In the genomic region with DNA sequence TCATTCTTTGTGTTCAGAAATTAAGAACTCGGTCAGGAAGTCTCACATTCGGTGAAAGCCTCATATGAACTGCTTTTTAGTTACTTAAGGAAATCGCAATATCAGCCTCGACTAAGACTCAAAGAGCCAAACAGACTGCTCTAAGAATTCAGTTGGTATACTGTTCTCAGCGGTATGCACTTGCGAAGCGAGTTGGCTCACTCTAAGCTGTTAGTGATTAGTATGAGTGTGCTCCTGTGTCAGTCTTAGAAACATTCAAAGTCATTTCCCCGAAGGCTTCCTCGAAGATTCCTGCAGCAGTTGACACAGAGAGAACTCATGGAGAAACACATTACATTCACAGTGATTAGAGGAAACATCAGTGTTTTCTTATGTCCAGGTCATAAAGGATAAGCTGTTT, we compare ENCODE assay signal across 22 mouse cellular contexts. TPM values are rescaled to one million over a fixed set of nuclear protein-coding genes. Genes with fewer than 3 reads are reported as not detected.
DNase-seq lines count a peak whose midpoint lies in the region; ATAC-seq and TF ChIP-seq lines count a peak whose summit lies in the region.
"Had no signal": no experiment of that assay in that cellular context is flagged by ENCODE, and none has a peak within 500 bp of the region (broad histone marks: within the 10 kb centered on the region; RNA-seq: fewer than 3 reads in every experiment).

No protein-coding gene starts in this region.

- no peak for DNase-seq in forebrain, embryonic 10.5 days (ENCODE audit: extremely low spot score, low spot score)
- no peak for DNase-seq in forebrain, embryonic 11.5 days (ENCODE audit: low spot score)
- peak; percentile 32 for DNase-seq in lung, embryonic 14.5 days
- DNase-seq in lung, postnatal 10 days: no peak
- peak; percentile 45 for DNase-seq in midbrain, embryonic 14.5 days
- DNase-seq in retina, postnatal 1 day: peak; percentile 22
- no peak for DNase-seq in thymus, postnatal 14 days
- no peak for DNase-seq in right cerebral cortex, adult 18-20 months
- DNase-seq: adrenal gland, postnatal 36 days; cerebellum, adult 2 months; cerebellum, postnatal 36 days; heart, postnatal 14 days; kidney, postnatal 36 days; lung, adult 18-20 months; lung, postnatal 36 days; right cerebral cortex, postnatal 14 days; thymus, adult 18-20 months had no signal

- no peaks in the 10 kb centered on the region for H3K9me3 ChIP-seq in forebrain, embryonic 10.5 days
- no peaks in the 10 kb centered on the region for H3K9me3 ChIP-seq in forebrain, embryonic 11.5 days (ENCODE audit: control insufficient read depth, low read length)
- no peaks in the 10 kb centered on the region for H3K9me3 ChIP-seq in lung, embryonic 14.5 days (ENCODE audit: low read depth, low read length)
- H3K9me3 ChIP-seq in midbrain, embryonic 14.5 days (ENCODE audit: control insufficient read depth, low read length): no peaks in the 10 kb centered on the region
- H3K9me3 ChIP-seq: heart, embryonic 12.5 days had no signal

- H3K9ac ChIP-seq in forebrain, embryonic 11.5 days (ENCODE audit: low read length): no peak overlapping the region
- no peak overlapping the region for H3K9ac ChIP-seq in lung, embryonic 14.5 days
- no peak overlapping the region for H3K9ac ChIP-seq in midbrain, embryonic 14.5 days (replicated peaks; ENCODE audit: low read length)
- H3K9ac ChIP-seq: heart, embryonic 12.5 days; hindbrain, embryonic 14.5 days had no signal

- H3K4me3 ChIP-seq in forebrain, embryonic 10.5 days: no peak overlapping the region
- no peak overlapping the region for H3K4me3 ChIP-seq in forebrain, embryonic 11.5 days (ENCODE audit: low read depth, low read length)
- H3K4me3 ChIP-seq in lung, embryonic 14.5 days (ENCODE audit: low read depth, low read length): no peak overlapping the region
- H3K4me3 ChIP-seq in midbrain, embryonic 14.5 days (replicated peaks; ENCODE audit: low read depth, low read length): no peak overlapping the region
- H3K4me3 ChIP-seq: heart, embryonic 12.5 days had no signal

- ATAC-seq in forebrain, embryonic 11.5 days (replicated peaks; ENCODE audit: low FRiP score): no peak
- no peak for ATAC-seq in lung, embryonic 14.5 days (ENCODE audit: insufficient read depth)
- ATAC-seq in midbrain, embryonic 14.5 days (ENCODE audit: low FRiP score, low TSS enrichment): no peak
- ATAC-seq: intestine, embryonic 16.5 days had no signal

- peak overlapping the region; percentile 65 for H3K27ac ChIP-seq in forebrain, embryonic 10.5 days
- H3K27ac ChIP-seq in forebrain, embryonic 11.5 days (ENCODE audit: low read depth, low read length): no peak overlapping the region; the same call in 1 of the 2 replicates
- no peak overlapping the region for H3K27ac ChIP-seq in lung, embryonic 14.5 days (ENCODE audit: low read depth)
- H3K27ac ChIP-seq in midbrain, embryonic 14.5 days (replicated peaks; ENCODE audit: low read depth, low read length): no peak overlapping the region
- H3K27ac ChIP-seq: hindbrain, embryonic 14.5 days had no signal

- H3K36me3 ChIP-seq in forebrain, embryonic 10.5 days (replicated peaks): no peaks in the 10 kb centered on the region
- no peaks in the 10 kb centered on the region for H3K36me3 ChIP-seq in forebrain, embryonic 11.5 days (ENCODE audit: control insufficient read depth, insufficient read depth, low read length)
- H3K36me3 ChIP-seq in lung, embryonic 14.5 days (ENCODE audit: insufficient read depth): no peaks in the 10 kb centered on the region
- no peaks in the 10 kb centered on the region for H3K36me3 ChIP-seq in midbrain, embryonic 14.5 days (ENCODE audit: control insufficient read depth, insufficient read depth, low read length)
- H3K36me3 ChIP-seq: heart, embryonic 12.5 days had no signal

- WGBS in forebrain, embryonic 10.5 days: 56% methylated on average over 9 of the region's 9 CpGs
- WGBS in forebrain, embryonic 11.5 days: 43% methylated on average over 9 of the region's 9 CpGs
- 43% methylated on average over 9 of the region's 9 CpGs for WGBS in lung, embryonic 14.5 days
- WGBS in midbrain, embryonic 14.5 days: 20% methylated on average over 9 of the region's 9 CpGs

- H3K4me1 ChIP-seq in forebrain, embryonic 10.5 days: peaks cover 29% of the 10 kb centered on the region
- no peaks in the 10 kb centered on the region; the same call in 1 of the 2 replicates for H3K4me1 ChIP-seq in forebrain, embryonic 11.5 days (replicated peaks; ENCODE audit: control insufficient read depth, insufficient read depth, low read length)
- H3K4me1 ChIP-seq in lung, embryonic 14.5 days (ENCODE audit: insufficient read depth): no peaks in the 10 kb centered on the region
- H3K4me1 ChIP-seq in midbrain, embryonic 14.5 days (ENCODE audit: control insufficient read depth, insufficient read depth, low read length): no peaks in the 10 kb centered on the region
- H3K4me1 ChIP-seq: heart, embryonic 12.5 days had no signal

- H3K27me3 ChIP-seq in forebrain, embryonic 10.5 days (ENCODE audit: poor library complexity, severe bottlenecking): no peaks in the 10 kb centered on the region
- H3K27me3 ChIP-seq in forebrain, embryonic 11.5 days (ENCODE audit: control insufficient read depth, insufficient read depth, low read length): no peaks in the 10 kb centered on the region
- no peaks in the 10 kb centered on the region for H3K27me3 ChIP-seq in lung, embryonic 14.5 days (ENCODE audit: insufficient read depth, low read length)
- no peaks in the 10 kb centered on the region for H3K27me3 ChIP-seq in midbrain, embryonic 14.5 days (ENCODE audit: control insufficient read depth, insufficient read depth, low read length)
- H3K27me3 ChIP-seq: CH12.LX; heart, embryonic 12.5 days had no signal

- TF ChIP-seq CTCF in lung, embryonic 14.5 days (IDR thresholded peaks at IDR 0.05; ENCODE audit: low read depth): no peak

- H3K4me2 ChIP-seq in forebrain, embryonic 11.5 days (ENCODE audit: low read depth, low read length, severe bottlenecking): no peak overlapping the region
- no peak overlapping the region for H3K4me2 ChIP-seq in lung, embryonic 14.5 days
- peak overlapping the region; percentile 5; the same call in 1 of the 2 replicates for H3K4me2 ChIP-seq in midbrain, embryonic 14.5 days (ENCODE audit: low read length)
- H3K4me2 ChIP-seq: heart, embryonic 12.5 days; hindbrain, embryonic 14.5 days had no signal

RNA-seq across cellular contexts. Expression of gene Adamts20, which starts 4.1 kb away (rescaled TPM):
- polyA plus RNA-seq in forebrain, embryonic 10.5 days (2016; fragmentation: Nextera tagmentation; extraction: Ambion mirVana): 5.0 and 5.4 TPM in 2 replicates
- 14.0 and 15.4 TPM in 2 replicates for polyA plus RNA-seq in forebrain, embryonic 11.5 days (2014; fragmentation: Nextera tagmentation; extraction: Ambion mirVana)
- 5.0 and 5.4 TPM in 2 replicates for polyA plus RNA-seq in lung, embryonic 14.5 days (2014; fragmentation: Nextera tagmentation; extraction: Ambion mirVana)
- polyA plus RNA-seq in midbrain, embryonic 14.5 days (2014; fragmentation: Nextera tagmentation; extraction: Ambion mirVana): 2.6 and 3.5 TPM in 2 replicates
- polyA plus RNA-seq: liver, adult 2 months had no signal

Comparison
In these comparisons a context has a peak if more than half of its experiments do, and no peak if none do; other contexts are left out.
1. DNase-seq: peak in lung, embryonic 14.5 days (single experiment), midbrain, embryonic 14.5 days (single experiment) and retina, postnatal 1 day (single experiment); none in forebrain, embryonic 10.5 days (single experiment), forebrain, embryonic 11.5 days (single experiment), lung, postnatal 10 days (single experiment), thymus, postnatal 14 days (single experiment) and right cerebral cortex, adult 18-20 months (single experiment).